Mouse (Mus musculus) CH12.LX (cell line): Measurements from ENCODE around the gene Zfp318.

Experiments
- E2F4 ChIP-seq: IDR thresholded peaks from 2 replicates; pipeline ENCODE4 v1.6.1; 2011; ENCODE audit warnings: low read depth, low read length, improper control_type of control experiment; ENCODE audit not compliant: insufficient replicate concordance
- EP300 ChIP-seq: IDR thresholded peaks from 2 replicates; pipeline ENCODE4 v1.6.1; 2011; ENCODE audit warnings: low read length, improper control_type of control experiment
- JUND ChIP-seq: conservative IDR thresholded peaks from 2 replicates; pipeline ENCODE4 v1.6.1; 2011; ENCODE audit warnings: low read depth, low read length, improper control_type of control experiment
- MAFK ChIP-seq: IDR thresholded peaks from 2 replicates; pipeline ENCODE4 v1.6.1; 2011; ENCODE audit warnings: low read length, improper control_type of control experiment; ENCODE audit not compliant: insufficient replicate concordance
- NELFE ChIP-seq: IDR thresholded peaks from 2 replicates; pipeline ENCODE4 v1.6.1; 2011; ENCODE audit warnings: low read depth, low read length, improper control_type of control experiment
- POLR2A ChIP-seq: IDR thresholded peaks from 2 replicates; pipeline ENCODE4 v1.6.1; 2011; ENCODE audit warnings: low read depth, mild to moderate bottlenecking, improper control_type of control experiment, low read length
- TCF12 ChIP-seq: IDR thresholded peaks from 2 replicates; pipeline ENCODE4 v1.6.1; 2014; ENCODE audit warnings: low read depth, mild to moderate bottlenecking, inconsistent platforms, low read length, improper control_type of control experiment
- ZC3H11A ChIP-seq: IDR thresholded peaks from 2 replicates; pipeline ENCODE4 v1.6.1; 2012; ENCODE audit warnings: low read depth, mild to moderate bottlenecking, inconsistent platforms, low read length, improper control_type of control experiment

DNA sequence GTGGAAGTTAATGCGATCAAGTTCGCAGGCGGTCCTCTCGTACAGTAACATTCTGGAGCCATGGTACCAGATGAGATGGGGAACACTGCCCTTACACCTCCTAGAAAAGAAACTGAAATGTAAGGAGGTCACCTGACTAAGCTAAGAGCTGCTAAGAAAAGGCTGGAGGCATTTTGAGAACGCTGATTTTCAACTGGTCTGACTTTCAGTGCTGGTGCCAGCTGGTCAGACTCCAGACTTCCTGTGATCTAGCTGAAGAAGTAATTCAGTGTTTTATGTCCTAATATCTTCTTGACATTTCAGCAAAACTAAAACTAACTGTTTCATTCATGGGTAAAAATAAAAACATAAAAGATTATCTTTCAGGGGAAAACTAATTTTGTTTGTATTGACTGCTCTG is 35.1 kb downstream of the Zfp318 start:
- TF ChIP-seq EP300 (no peak), POLR2A (no peak), MAFK (no peak), E2F4 (no peak), TCF12 (no peak), NELFE (no peak), JUND (no peak), ZC3H11A (no peak)
